Mouse (Mus musculus): ENCODE data around the gene Cdkal1.

DNA sequence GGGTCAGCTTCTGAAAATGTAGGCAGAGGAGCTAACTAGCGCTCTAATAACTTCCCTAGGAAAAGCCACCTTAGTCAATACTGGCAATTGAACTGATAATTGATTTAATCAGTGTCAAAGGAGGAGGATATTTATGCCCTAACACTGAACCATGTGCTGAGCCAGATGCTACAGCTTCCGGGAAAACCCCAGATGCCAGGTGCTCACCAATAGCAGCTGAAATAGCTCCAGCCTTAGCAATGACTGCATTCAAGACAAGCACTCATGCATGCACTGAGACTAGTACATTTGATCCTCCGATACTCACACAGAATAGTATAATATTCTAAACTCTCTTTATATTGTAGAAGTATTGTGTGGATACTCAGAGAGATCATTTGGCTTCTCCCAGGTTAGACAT, 368.8 kb downstream of the Cdkal1 start:
- no peak for TF ChIP-seq POLR2A (IDR thresholded peaks at IDR 0.05; ENCODE audit: low read depth, low read length)
- no peak for TF ChIP-seq CTCF (IDR thresholded peaks at IDR 0.05; ENCODE audit: extremely low read depth, insufficient read length, insufficient replicate concordance, low read depth, low read length)

Measured in small intestine, adult 2 months (tissue).